Mouse (Mus musculus) left cerebral cortex, postnatal 10 days (tissue): Measurements from ENCODE around the gene Ninj1. TPM values are rescaled to one million over a fixed set of nuclear protein-coding genes. Genes with fewer than 3 reads are reported as not detected.

Experiments
- DNase-seq, 2 experiments: peaks; one replicate each; pipeline ENCODE4 v3.0.0; 2021 to 2022; ENCODE audit warnings: low spot score in 2 of 2, mixed read lengths in 1 of 2; ENCODE audit errors: extremely low spot score in 1 of 2
- intact Hi-C: fragments of 180-260 bp; cut with DNase I; formaldehyde crosslinking; loops from one replicate; pipeline ENCODE4 v1.15.1; 2025
- total RNA-seq, 2 experiments: library from RNA; stranded (reverse); gene quantifications; 2 replicates each; pipeline ENCODE4 v1.2.3; 2021

Gene Ninj1
- total RNA-seq, 2 experiments from 2014 or later, result 23.8 to 23.9 TPM

DNA sequence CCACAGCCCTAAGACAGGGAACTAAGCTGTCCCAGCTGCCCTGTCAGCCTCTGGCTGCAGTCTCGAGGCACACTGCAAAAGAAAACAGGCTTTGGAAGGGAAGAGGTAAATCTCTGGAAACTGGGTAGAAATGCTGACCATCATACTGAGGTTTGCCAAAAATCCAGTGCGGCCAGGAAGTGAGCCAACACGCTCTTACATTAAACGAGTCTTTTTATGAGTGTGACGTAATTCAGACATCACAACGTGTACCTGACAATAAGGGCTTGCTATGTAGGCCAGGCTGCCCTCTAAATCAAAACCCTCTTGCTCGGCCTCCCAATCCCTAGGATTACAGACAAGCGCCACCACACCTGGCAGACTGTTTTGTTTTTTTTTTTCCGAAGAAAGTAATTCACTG, 20.2 kb upstream of the Ninj1 start:
- intact Hi-C loops, result no loop called here
- no peak for DNase-seq

GRCm38 (mm10) chr13:49169448-49170207, 17.7 kb upstream of the Ninj1 start:
- peak; percentile 75 to 91 for DNase-seq
- intact Hi-C loops, result loop anchor here (10.0 kb wide), 3 partner anchors 115 to 515 kb away; partner anchors contain the start of gene Phf2

GRCm38 (mm10) chr13:49170623-49171022, 16.7 kb upstream of the Ninj1 start:
- no peak for DNase-seq
- intact Hi-C loops, result loop anchor here (10.0 kb wide), 3 partner anchors 116 to 516 kb away; partner anchors contain the start of gene Phf2

GRCm38 (mm10) chr13:49171729-49172128, 15.6 kb upstream of the Ninj1 start:
- no peak for DNase-seq
- intact Hi-C loops, result loop anchor here (10.0 kb wide), 3 partner anchors 117 to 517 kb away; partner anchors contain the start of gene Phf2

DNA sequence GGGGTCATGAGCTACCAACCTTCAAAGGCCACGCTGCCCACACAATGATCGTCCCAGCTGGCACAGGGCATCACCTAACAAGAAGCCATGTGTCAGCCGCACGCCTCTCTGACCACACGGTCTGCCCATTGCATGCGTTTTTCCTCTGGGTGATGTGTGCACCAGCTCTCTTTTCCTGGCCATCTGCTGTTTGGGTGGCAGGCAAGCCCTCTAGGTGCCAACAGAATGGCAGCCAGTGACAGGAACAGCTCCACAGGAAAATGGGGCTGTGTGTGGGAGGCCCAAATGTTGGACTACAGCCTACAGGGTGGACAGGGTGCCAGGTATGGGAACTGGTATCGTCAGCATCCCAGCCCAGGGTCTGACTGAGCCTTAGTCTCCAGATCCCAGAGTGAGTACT, 14.9 kb upstream of the Ninj1 start:
- intact Hi-C loops, result loop anchor here (10.0 kb wide), 3 partner anchors 118 to 518 kb away; partner anchors contain the start of gene Phf2
- DNase-seq, result peak in 1 of 2 experiments; percentile 45

DNA sequence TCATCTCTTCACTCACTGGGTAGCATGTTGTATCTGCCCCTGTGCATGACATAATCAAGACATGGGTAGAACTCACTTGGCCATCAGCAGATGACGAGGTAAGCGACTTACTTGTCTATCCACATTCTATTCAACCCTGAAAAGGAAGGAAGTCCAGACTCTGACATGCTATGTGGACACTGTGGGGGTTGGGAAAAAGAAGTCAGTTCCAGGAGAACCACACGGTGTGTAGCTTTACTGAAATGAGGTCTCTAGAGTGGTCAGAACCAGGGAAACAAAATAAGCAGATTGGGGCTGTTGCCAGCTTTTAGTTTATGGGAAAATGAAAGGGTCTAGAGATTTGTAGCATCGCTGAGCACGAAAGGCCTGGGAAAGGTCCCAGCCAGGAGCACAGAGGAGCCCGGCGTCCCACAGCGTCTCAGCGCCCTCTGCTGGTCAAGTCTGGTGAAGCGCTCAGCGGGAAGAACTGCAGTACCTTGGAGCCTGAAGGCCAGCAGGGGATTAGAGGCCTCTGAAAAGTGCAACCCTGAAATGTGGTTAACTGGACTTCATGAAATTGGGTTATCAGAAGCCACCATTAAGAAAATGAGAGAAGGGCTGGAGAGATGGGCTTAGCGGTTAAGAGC, 14.2 kb upstream of the Ninj1 start:
- intact Hi-C loops, result loop anchor here (10.0 kb wide), 3 partner anchors 118 to 518 kb away; partner anchors contain the start of gene Phf2
- peak; percentile 76 to 90 for DNase-seq

DNA sequence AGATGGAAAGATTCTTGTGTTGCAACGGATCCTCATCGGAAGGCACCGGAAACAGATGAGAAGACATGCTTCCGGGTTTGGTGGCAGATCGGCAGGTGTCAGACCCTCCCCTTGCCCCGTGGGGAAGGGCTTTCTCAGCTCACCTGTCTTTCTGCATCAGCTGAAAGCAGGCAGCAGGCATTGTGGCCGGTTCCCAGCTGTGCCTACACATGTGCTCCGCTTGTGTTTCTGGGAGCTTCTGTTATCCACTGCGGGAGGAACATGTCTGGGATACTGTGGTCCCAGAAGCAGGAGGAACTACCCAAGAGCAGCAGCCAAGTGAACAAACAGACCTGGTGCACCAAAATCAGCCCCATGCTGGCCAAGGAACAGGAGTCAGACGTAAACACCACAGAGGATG, 11.8 kb upstream of the Ninj1 start:
- no peak for DNase-seq
- intact Hi-C loops, result loop anchor here (10.0 kb wide), 3 partner anchors 121 to 521 kb away; partner anchors contain the start of gene Phf2

DNA sequence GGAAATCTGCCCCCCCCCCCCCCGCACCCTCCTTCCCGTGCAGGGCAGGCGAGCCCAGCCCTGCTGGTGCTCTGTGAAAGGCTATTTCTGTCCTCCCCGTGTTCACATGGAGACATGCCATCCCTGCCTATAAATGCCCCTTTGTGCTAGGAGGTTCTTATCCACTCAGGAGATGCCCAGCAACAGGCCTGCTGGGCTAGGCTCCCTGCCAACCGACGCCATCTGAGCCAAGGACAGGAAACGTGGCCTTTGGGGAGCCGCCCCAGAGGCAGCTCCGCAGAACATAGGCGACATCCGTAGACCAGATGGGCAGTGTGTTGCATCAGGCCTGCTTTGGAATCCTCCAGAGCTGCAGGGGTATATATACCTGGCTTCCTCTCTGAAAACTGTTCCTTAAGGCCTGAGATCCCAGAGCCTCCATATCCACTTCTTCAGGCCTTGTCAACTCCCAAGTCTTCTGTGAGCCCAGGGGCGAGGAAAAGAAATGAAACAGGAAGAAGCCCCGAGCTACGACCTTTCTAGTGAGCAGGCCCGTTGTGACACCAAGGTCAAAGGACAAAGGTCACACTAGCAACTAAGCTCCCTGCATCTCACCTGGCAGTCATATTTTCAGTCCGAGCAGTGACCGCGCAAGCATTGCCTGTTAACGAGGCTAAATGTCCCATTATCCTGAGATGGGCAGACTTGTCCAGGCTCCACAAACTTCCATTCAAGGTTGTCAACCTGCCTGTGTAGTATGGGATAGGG, 8.3 kb upstream of the Ninj1 start:
- peak; percentile 80 to 88 for DNase-seq
- intact Hi-C loops, result loop anchor here (10.0 kb wide), 3 partner anchors 124 to 524 kb away; partner anchors contain the start of gene Phf2

GRCm38 (mm10) chr13:49180274-49180673, 7.0 kb upstream of the Ninj1 start:
- intact Hi-C loops, result no loop called here

DNA sequence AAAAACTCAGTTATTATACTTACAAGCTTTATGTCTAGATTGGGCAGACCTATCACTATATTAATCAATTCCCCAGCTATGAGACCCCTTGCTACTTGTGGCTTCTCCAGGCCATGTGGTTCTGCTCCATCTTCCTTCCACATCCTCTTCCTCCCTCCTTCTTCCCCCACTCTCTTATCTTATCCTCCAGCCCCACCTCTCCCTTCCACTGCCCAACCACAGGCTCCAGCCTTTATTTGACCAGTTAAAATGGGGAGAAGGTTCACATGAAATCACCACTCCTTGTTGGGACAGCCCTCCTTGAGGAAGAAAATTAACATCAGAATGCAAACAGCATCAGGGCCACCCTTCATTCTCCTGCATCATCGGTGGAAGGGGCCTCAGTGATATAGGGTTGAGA, 6.6 kb upstream of the Ninj1 start:
- no peak for DNase-seq
- intact Hi-C loops, result no loop called here

More at GRCm38 (mm10) chr13:49180274-49180673, 7.0 kb upstream of the Ninj1 start:
- peak in 1 of 2 experiments; percentile 20 for DNase-seq

DNA sequence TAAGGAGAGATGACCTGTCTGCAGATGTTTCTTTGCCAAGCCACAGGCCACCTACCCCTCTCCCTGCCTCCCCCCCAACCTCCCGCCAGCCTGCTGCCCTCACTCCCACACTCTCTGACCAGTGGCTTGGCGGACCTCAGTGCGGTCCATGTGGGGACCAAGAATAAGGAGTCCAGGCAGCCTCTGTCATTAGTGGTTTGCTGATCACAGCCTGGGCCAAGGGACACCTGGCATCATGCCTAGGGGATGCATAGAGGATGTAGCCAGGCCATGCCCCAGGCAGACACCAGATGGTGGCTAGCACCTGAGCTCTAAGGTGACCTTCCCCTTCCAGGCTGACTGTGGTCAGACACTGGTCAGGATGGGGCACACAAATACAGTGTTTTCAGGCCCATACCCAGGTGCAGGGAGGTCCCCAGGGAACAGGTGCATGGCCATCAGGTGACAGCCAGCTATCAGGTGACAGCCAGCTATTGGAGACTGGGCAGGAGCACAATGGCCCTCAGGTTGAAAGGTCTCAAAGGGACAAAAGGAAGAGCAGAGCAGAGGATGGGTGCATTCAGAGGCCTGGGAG, 5.8 kb upstream of the Ninj1 start:
- DNase-seq, result peak in 1 of 2 experiments; percentile 40
- intact Hi-C loops, result no loop called here

GRCm38 (mm10) chr13:49183161-49183560, 4.1 kb upstream of the Ninj1 start:
- no peak for DNase-seq
- intact Hi-C loops, result no loop called here

DNA sequence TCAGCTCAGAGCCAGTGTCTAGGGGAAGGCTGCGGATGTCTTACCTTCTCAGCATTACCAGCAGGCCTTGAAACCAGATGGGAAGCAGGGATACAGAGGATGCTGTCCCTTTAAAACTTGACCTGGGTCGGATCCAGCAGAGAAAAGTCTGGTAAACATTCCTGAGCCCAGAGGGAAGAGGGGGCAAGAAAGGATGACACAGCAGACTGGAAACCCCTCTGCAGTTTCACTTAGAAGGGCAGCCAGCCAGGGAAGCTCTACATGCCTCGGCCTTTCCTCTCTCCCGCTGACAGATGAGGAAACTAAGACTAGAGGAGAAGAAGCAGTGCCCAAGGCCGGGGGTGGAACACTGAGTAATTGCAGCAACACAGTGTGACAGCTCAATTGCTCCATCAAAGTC, 3.6 kb upstream of the Ninj1 start:
- intact Hi-C loops, result no loop called here
- DNase-seq, result peak in 1 of 2 experiments; percentile 27

DNA sequence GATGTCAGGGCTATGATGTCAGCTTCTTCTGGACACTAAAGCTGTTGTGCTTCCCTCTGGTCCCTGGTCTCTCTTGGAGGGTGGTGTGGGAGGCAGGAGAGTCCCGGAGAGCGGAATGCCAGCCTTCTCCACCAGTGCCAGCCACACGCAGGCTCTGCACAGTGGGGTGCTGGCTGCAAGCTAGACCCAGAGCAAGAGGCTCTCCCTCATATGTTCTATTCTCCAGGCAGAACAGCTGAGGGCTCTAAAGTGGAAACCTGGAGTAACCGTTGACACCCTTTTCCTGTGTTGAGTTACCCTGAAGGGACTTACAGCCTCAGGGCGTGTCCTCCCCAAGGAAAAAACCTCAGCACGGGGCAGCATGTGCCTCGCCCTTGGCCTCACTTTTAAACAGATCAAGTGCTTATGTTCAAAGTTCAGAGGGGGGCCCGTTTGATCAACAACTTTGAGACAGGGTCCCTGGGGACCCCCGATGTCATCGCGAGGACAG, 442 bp upstream of the Ninj1 start:
- no peak for DNase-seq
- intact Hi-C loops, result no loop called here

GRCm38 (mm10) chr13:49188219-49188965, 1.1 kb downstream of the Ninj1 start:
- DNase-seq, result peak in 1 of 2 experiments; percentile 27
- intact Hi-C loops, result no loop called here

- no peak for DNase-seq
- intact Hi-C loops, result no loop called here
Measured at GRCm38 (mm10) chr13:49188966-49189360, 1.7 kb downstream of the Ninj1 start.

DNA sequence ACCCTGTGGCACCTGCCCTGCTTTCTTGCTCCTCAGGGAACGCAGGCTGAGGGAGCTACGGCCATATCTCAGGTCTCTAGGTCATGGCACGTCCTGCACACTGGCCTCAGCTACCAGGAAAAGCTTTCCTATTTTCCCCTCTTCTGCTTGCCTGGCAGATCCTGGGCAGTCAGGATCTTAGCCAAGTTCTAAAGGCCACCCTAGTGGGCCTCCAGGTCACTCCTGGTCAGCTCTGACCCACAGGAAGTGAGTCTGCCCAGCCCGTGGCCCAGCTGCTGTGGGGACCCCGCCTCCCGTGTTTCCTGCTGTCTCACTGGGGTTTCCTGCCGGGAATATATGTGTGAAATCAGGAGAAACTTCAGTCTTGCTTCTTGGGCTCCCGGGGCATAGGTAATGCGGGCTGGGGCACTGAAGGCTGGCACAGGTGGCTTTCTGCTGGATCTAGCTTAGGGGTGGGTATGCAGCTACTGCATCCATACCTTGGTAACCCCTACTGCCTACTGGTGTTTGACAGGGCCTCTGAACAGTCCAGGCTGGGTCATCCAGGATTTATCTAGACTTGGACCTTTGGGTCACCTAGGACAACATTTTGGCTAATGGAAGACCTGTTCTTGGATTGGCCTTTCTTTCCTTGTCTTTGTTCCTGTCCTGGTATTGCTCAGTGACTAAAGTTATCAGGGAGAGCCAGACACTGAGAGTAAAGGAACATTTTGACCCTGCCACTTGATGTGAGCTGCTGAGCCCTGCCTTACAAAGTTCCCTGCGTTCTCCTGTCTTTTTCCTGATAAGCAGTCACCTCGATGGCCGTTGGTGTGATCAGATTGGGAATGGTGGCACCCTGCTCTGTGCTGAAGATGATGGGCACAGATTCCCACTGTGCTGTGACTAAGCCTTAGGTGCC, 2.9 kb downstream of the Ninj1 start:
- intact Hi-C loops, result no loop called here
- DNase-seq, result peak in 1 of 2 experiments; percentile 84
